Mouse (Mus musculus): ENCODE measurements around the gene Cib2. TPM values are rescaled to one million over a fixed set of nuclear protein-coding genes. Genes with fewer than 3 reads are reported as not detected.

Cib2 gene
- polyA plus RNA-seq, 1 experiment from 2014 or later: 15.3 TPM

- WGBS: 45% methylated on average over 4 of the region's 4 CpGs
- H3K4me1 ChIP-seq (ENCODE audit: insufficient read depth): no peaks in the 10 kb centered on the region
- H3K9me3 ChIP-seq (ENCODE audit: low read depth, low read length): no peaks in the 10 kb centered on the region
- no peak overlapping the region for H3K27ac ChIP-seq (ENCODE audit: low read depth)
- H3K4me2 ChIP-seq: no peak overlapping the region
- no peaks in the 10 kb centered on the region for H3K36me3 ChIP-seq (ENCODE audit: insufficient read depth)
- no peaks in the 10 kb centered on the region for H3K27me3 ChIP-seq (ENCODE audit: insufficient read depth, low read length)
- no peak for TF ChIP-seq CTCF (IDR thresholded peaks at IDR 0.05; ENCODE audit: low read depth)
- DNase-seq (peak; percentile 28), ATAC-seq (ENCODE audit: insufficient read depth) (no peak)
- no peak overlapping the region for H3K9ac ChIP-seq
- no peak overlapping the region for H3K4me3 ChIP-seq (ENCODE audit: low read depth, low read length)
Observed at GRCm38 (mm10) chr9:54566958-54567357, 6.9 kb upstream of the Cib2 start.

GRCm38 (mm10) chr9:54560831-54561601 lies 998 bp upstream of the Cib2 start:
- Histone ChIP-seq H3K36me3 (ENCODE audit: insufficient read depth) (no peaks in the 10 kb centered on the region), H3K27ac (ENCODE audit: low read depth) (no peak overlapping the region), H3K4me1 (ENCODE audit: insufficient read depth) (no peaks in the 10 kb centered on the region), H3K4me2 (no peak overlapping the region), H3K27me3 (ENCODE audit: insufficient read depth, low read length) (peaks cover 9% of the 10 kb centered on the region; the same call in 1 of the 2 replicates), H3K9ac (no peak overlapping the region), H3K9me3 (ENCODE audit: low read depth, low read length) (no peaks in the 10 kb centered on the region), H3K4me3 (ENCODE audit: low read depth, low read length) (no peak overlapping the region)
- no peak for DNase-seq
- WGBS: 83% methylated on average over 8 of the region's 8 CpGs
- TF ChIP-seq CTCF (IDR thresholded peaks at IDR 0.05; ENCODE audit: low read depth): no peak
- no peak for ATAC-seq (ENCODE audit: insufficient read depth)

- Histone ChIP-seq H3K4me3 (ENCODE audit: low read depth, low read length) (no peak overlapping the region), H3K9ac (no peak overlapping the region), H3K27ac (ENCODE audit: low read depth) (no peak overlapping the region), H3K9me3 (ENCODE audit: low read depth, low read length) (no peaks in the 10 kb centered on the region), H3K4me2 (no peak overlapping the region), H3K4me1 (ENCODE audit: insufficient read depth) (no peaks in the 10 kb centered on the region), H3K27me3 (ENCODE audit: insufficient read depth, low read length) (peaks cover 9% of the 10 kb centered on the region; the same call in 1 of the 2 replicates), H3K36me3 (ENCODE audit: insufficient read depth) (no peaks in the 10 kb centered on the region)
- DNase-seq (no peak), ATAC-seq (ENCODE audit: insufficient read depth) (no peak)
- no peak for TF ChIP-seq CTCF (IDR thresholded peaks at IDR 0.05; ENCODE audit: low read depth)
- WGBS: 66% methylated on average over 8 of the region's 8 CpGs
Observed at GRCm38 (mm10) chr9:54558731-54559130, 1.3 kb downstream of the Cib2 start.

- no peak overlapping the region for H3K9ac ChIP-seq
- no peak overlapping the region for H3K27ac ChIP-seq (ENCODE audit: low read depth)
- no peaks in the 10 kb centered on the region for H3K36me3 ChIP-seq (ENCODE audit: insufficient read depth)
- ATAC-seq (ENCODE audit: insufficient read depth): no peak
- DNase-seq: no peak
- WGBS: 76% methylated on average over 2 of the region's 2 CpGs
- H3K4me2 ChIP-seq: no peak overlapping the region
- TF ChIP-seq CTCF (IDR thresholded peaks at IDR 0.05; ENCODE audit: low read depth): no peak
- no peaks in the 10 kb centered on the region for H3K4me1 ChIP-seq (ENCODE audit: insufficient read depth)
- no peaks in the 10 kb centered on the region for H3K9me3 ChIP-seq (ENCODE audit: low read depth, low read length)
- H3K4me3 ChIP-seq (ENCODE audit: low read depth, low read length): no peak overlapping the region
- H3K27me3 ChIP-seq (ENCODE audit: insufficient read depth, low read length): peaks cover 9% of the 10 kb centered on the region; the same call in 1 of the 2 replicates
Observed at GRCm38 (mm10) chr9:54555044-54555443, 5.0 kb downstream of the Cib2 start.

GRCm38 (mm10) chr9:54552409-54552808 lies 7.6 kb downstream of the Cib2 start:
- Histone ChIP-seq H3K9ac (no peak overlapping the region), H3K4me2 (no peak overlapping the region), H3K27ac (ENCODE audit: low read depth) (no peak overlapping the region), H3K9me3 (ENCODE audit: low read depth, low read length) (no peaks in the 10 kb centered on the region), H3K4me1 (ENCODE audit: insufficient read depth) (no peaks in the 10 kb centered on the region), H3K36me3 (ENCODE audit: insufficient read depth) (no peaks in the 10 kb centered on the region), H3K27me3 (ENCODE audit: insufficient read depth, low read length) (no peaks in the 10 kb centered on the region), H3K4me3 (ENCODE audit: low read depth, low read length) (no peak overlapping the region)
- peak; percentile 38 for TF ChIP-seq CTCF (IDR thresholded peaks at IDR 0.05; ENCODE audit: low read depth)
- no peak for ATAC-seq (ENCODE audit: insufficient read depth)
- 23% methylated on average over 5 of the region's 5 CpGs for WGBS
- DNase-seq: peak; percentile 23

DNA sequence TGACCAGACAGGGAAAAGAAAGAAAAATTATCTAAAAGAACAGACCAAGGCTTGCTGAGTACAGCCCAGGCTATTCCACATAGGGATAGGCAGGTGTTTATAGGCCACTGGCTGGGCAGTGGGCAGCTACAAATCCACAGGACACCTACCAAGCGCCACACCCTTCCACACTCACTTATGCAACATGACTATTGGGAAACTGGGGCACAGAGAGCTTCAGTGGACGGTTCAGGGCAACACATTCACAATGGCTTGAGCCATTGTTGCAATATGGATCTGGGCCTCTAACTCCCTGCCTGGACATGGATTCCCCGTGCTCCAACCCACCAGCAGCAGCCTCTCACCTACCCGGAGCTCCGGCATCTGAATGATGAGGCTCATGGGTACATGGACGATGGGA lies 10.6 kb downstream of the Cib2 start:
- H3K4me2 ChIP-seq: no peak overlapping the region
- no peaks in the 10 kb centered on the region for H3K4me1 ChIP-seq (ENCODE audit: insufficient read depth)
- 82% methylated on average over 6 of the region's 6 CpGs for WGBS
- no peaks in the 10 kb centered on the region for H3K9me3 ChIP-seq (ENCODE audit: low read depth, low read length)
- no peak for TF ChIP-seq CTCF (IDR thresholded peaks at IDR 0.05; ENCODE audit: low read depth)
- H3K36me3 ChIP-seq (ENCODE audit: insufficient read depth): no peaks in the 10 kb centered on the region
- H3K27ac ChIP-seq (ENCODE audit: low read depth): no peak overlapping the region
- ATAC-seq (ENCODE audit: insufficient read depth) (no peak), DNase-seq (no peak)
- no peaks in the 10 kb centered on the region for H3K27me3 ChIP-seq (ENCODE audit: insufficient read depth, low read length)
- H3K9ac ChIP-seq: no peak overlapping the region
- no peak overlapping the region for H3K4me3 ChIP-seq (ENCODE audit: low read depth, low read length)

GRCm38 (mm10) chr9:54547536-54547935 lies 12.5 kb downstream of the Cib2 start:
- DNase-seq (peak; percentile 75), ATAC-seq (ENCODE audit: insufficient read depth) (peak; percentile 38; the same call in 1 of the 2 replicates)
- peak; percentile 74 for TF ChIP-seq CTCF (IDR thresholded peaks at IDR 0.05; ENCODE audit: low read depth)
- Histone ChIP-seq H3K9ac (no peak overlapping the region), H3K9me3 (ENCODE audit: low read depth, low read length) (no peaks in the 10 kb centered on the region), H3K27me3 (ENCODE audit: insufficient read depth, low read length) (no peaks in the 10 kb centered on the region), H3K4me2 (no peak overlapping the region), H3K36me3 (ENCODE audit: insufficient read depth) (no peaks in the 10 kb centered on the region), H3K27ac (ENCODE audit: low read depth) (no peak overlapping the region), H3K4me1 (ENCODE audit: insufficient read depth) (no peaks in the 10 kb centered on the region), H3K4me3 (ENCODE audit: low read depth, low read length) (no peak overlapping the region)
- 18% methylated on average over 5 of the region's 5 CpGs for WGBS

All from lung, embryonic 14.5 days (tissue).